Mouse (Mus musculus) granulocyte monocyte progenitor cell, adult 5-6 weeks (primary cell): ENCODE measurements around the gene Csmd2. TPM values are rescaled to one million over a fixed set of nuclear protein-coding genes. Genes with fewer than 3 reads are reported as not detected.

Source experiments
- ATAC-seq: replicated peaks from 2 replicates; pipeline ENCODE4 v1.8.0; 2016; ENCODE audit warnings: mild to moderate bottlenecking, moderate TSS enrichment, inconsistent platforms; ENCODE audit not compliant: poor library complexity, severe bottlenecking
- total RNA-seq, 2 experiments: library from RNA; stranded (forward) in 1 of 2; stranded (reverse) in 1 of 2; fragments of 200-712, 200-1000 nt in 1 of 2; fragments of >200 nt in 1 of 2; fragmentation: Nextera tagmentation in 1 of 2; gene quantifications; 2 replicates each; pipeline ENCODE4 v1.2.3; 2014 to 2017

The Csmd2 gene
- total RNA-seq, 2 experiments from 2014 or later, result not detected

GRCm38 (mm10) chr4:128239113-128239512 is 251.5 kb downstream of the Csmd2 start:
- ATAC-seq, result no peak

- no peak for ATAC-seq
These were observed 253.6 kb downstream of the Csmd2 start for GRCm38 (mm10) chr4:128241075-128241853.

- ATAC-seq, result no peak
These were observed 254.2 kb downstream of the Csmd2 start for GRCm38 (mm10) chr4:128241854-128242356.

GRCm38 (mm10) chr4:128245201-128245600 is 257.5 kb downstream of the Csmd2 start:
- no peak for ATAC-seq

GRCm38 (mm10) chr4:128248676-128249075 is 261.0 kb downstream of the Csmd2 start:
- ATAC-seq, result no peak

- ATAC-seq, result no peak
These were observed 271.6 kb downstream of the Csmd2 start for GRCm38 (mm10) chr4:128259211-128259610.

- no peak for ATAC-seq
These were observed 273.4 kb downstream of the Csmd2 start, which contains the start of gene Hmgb4 for GRCm38 (mm10) chr4:128260907-128261560. Hmgb4 (minus strand) TSS chr4:128260957.

- ATAC-seq, result no peak
These were observed 276.8 kb downstream of the Csmd2 start for GRCm38 (mm10) chr4:128264491-128264890.

- ATAC-seq, result no peak
These were observed 277.7 kb downstream of the Csmd2 start for GRCm38 (mm10) chr4:128265341-128265740.

GRCm38 (mm10) chr4:128269261-128269875 is 281.7 kb downstream of the Csmd2 start:
- no peak for ATAC-seq

GRCm38 (mm10) chr4:128270177-128270576 is 282.5 kb downstream of the Csmd2 start:
- no peak for ATAC-seq

- ATAC-seq, result no peak
These were observed 283.3 kb downstream of the Csmd2 start for GRCm38 (mm10) chr4:128270931-128271330.

GRCm38 (mm10) chr4:128272501-128272900 is 284.8 kb downstream of the Csmd2 start:
- no peak for ATAC-seq

GRCm38 (mm10) chr4:128273146-128273545 is 285.5 kb downstream of the Csmd2 start:
- ATAC-seq, result no peak

- ATAC-seq, result no peak
These were observed 287.5 kb downstream of the Csmd2 start for GRCm38 (mm10) chr4:128275116-128275515.

- ATAC-seq, result no peak
These were observed 287.9 kb downstream of the Csmd2 start for GRCm38 (mm10) chr4:128275586-128275985.

GRCm38 (mm10) chr4:128285009-128285408 is 297.4 kb downstream of the Csmd2 start:
- ATAC-seq, result no peak

GRCm38 (mm10) chr4:128288095-128288494 is 300.4 kb downstream of the Csmd2 start:
- no peak for ATAC-seq

- ATAC-seq, result no peak
These were observed 316.4 kb downstream of the Csmd2 start for GRCm38 (mm10) chr4:128304049-128304448.

- no peak for ATAC-seq
These were observed 318.4 kb downstream of the Csmd2 start for GRCm38 (mm10) chr4:128306011-128306410.

- ATAC-seq, result no peak
These were observed 327.7 kb downstream of the Csmd2 start for GRCm38 (mm10) chr4:128315328-128315727.
